Mouse (Mus musculus) adrenal gland (tissue): Measurements from ENCODE around the gene Pde4c.

Experiments
- intact Hi-C: fragments of 180-260 bp; cut with DNase I; formaldehyde crosslinking; loops from one replicate; pipeline ENCODE4 v1.15.1; 2025

Pde4c gene

GRCm38 (mm10) chr8:70749097-70749674 lies 25.7 kb downstream of the Pde4c start:
- intact Hi-C loops: no loop called here

GRCm38 (mm10) chr8:70750128-70750680 lies 26.7 kb downstream of the Pde4c start:
- intact Hi-C loops: no loop called here

- intact Hi-C loops: loop anchor here (2.0 kb wide), 1 partner anchor 31 kb away; no protein-coding TSS in a partner anchor
Observed at GRCm38 (mm10) chr8:70752000-70752764, 28.7 kb downstream of the Pde4c start.

- intact Hi-C loops: loop anchor here (2.0 kb wide), 1 partner anchor 32 kb away; no protein-coding TSS in a partner anchor
Observed at GRCm38 (mm10) chr8:70753151-70753550, 29.6 kb downstream of the Pde4c start.

GRCm38 (mm10) chr8:70754043-70754870 lies 30.7 kb downstream of the Pde4c start, which contains the start of gene Rab3a:
Gene Rab3a (plus strand): TSS chr8:70754679.
- intact Hi-C loops: no loop called here

- intact Hi-C loops: no loop called here
Observed at GRCm38 (mm10) chr8:70754871-70755660, 31.5 kb downstream of the Pde4c start.

GRCm38 (mm10) chr8:70755661-70756475 lies 32.3 kb downstream of the Pde4c start:
- intact Hi-C loops: no loop called here

- intact Hi-C loops: no loop called here
Observed at GRCm38 (mm10) chr8:70756476-70757040, 33.0 kb downstream of the Pde4c start.

- intact Hi-C loops: no loop called here
Observed at GRCm38 (mm10) chr8:70757523-70758307, 34.2 kb downstream of the Pde4c start.

GRCm38 (mm10) chr8:70758308-70758615 lies 34.7 kb downstream of the Pde4c start:
- intact Hi-C loops: no loop called here

- intact Hi-C loops: no loop called here
Observed at GRCm38 (mm10) chr8:70758616-70759561, 35.4 kb downstream of the Pde4c start.

- intact Hi-C loops: no loop called here
Observed at GRCm38 (mm10) chr8:70760350-70760749, 36.8 kb downstream of the Pde4c start.

- intact Hi-C loops: no loop called here
Observed at GRCm38 (mm10) chr8:70760775-70761406, 37.4 kb downstream of the Pde4c start, which contains the start of gene Mpv17l2. Gene Mpv17l2 (minus strand): TSS chr8:70760946.

GRCm38 (mm10) chr8:70762118-70762517 lies 38.6 kb downstream of the Pde4c start:
- intact Hi-C loops: no loop called here

GRCm38 (mm10) chr8:70763354-70763753 lies 39.8 kb downstream of the Pde4c start:
- intact Hi-C loops: no loop called here

- intact Hi-C loops: no loop called here
Observed at GRCm38 (mm10) chr8:70764026-70764425, 40.5 kb downstream of the Pde4c start.

- intact Hi-C loops: no loop called here
Observed at GRCm38 (mm10) chr8:70764676-70765075, 41.2 kb downstream of the Pde4c start.
